Mouse (Mus musculus) forebrain, embryonic 11.5 days (tissue): ENCODE measurements around the gene Cyb561. TPM values are rescaled to one million over a fixed set of nuclear protein-coding genes. Genes with fewer than 3 reads are reported as not detected.

Experiments used
- ATAC-seq: fragments of 200-750 bp; cut with Nextera tagmentation; replicated peaks from 2 replicates; pipeline ENCODE4 v1.8.0; 2017; ENCODE audit warnings: moderate TSS enrichment; ENCODE audit not compliant: low FRiP score
- DNase-seq: peaks from one replicate; pipeline ENCODE4 v3.0.0-alpha.2; 2017; ENCODE audit warnings: low spot score
- H3K27ac ChIP-seq: fragments of 300-500 bp; sonication (generic); 2 replicates; pipeline ENCODE4 v1.5.1; 2014; ENCODE audit warnings: low read depth, low read length
- H3K27me3 ChIP-seq: fragments of 300-500 bp; sonication (generic); 2 replicates; pipeline ENCODE4 v1.6.1; 2014; ENCODE audit warnings: mild to moderate bottlenecking, low read length, mixed read lengths; ENCODE audit not compliant: control insufficient read depth, insufficient read depth
- H3K36me3 ChIP-seq: fragments of 300-500 bp; sonication (generic); 2 replicates; pipeline ENCODE4 v1.6.1; 2014; ENCODE audit warnings: mild to moderate bottlenecking, low read length, moderate library complexity, mixed read lengths; ENCODE audit not compliant: control insufficient read depth, insufficient read depth
- H3K4me1 ChIP-seq: fragments of 300-500 bp; sonication (generic); replicated peaks from 2 replicates; pipeline ENCODE4 v1.6.1; 2014; ENCODE audit warnings: low read length, mixed read lengths; ENCODE audit not compliant: control insufficient read depth, insufficient read depth
- H3K4me2 ChIP-seq: fragments of 300-500 bp; sonication (generic); 2 replicates; pipeline ENCODE4 v1.6.1; 2014; ENCODE audit warnings: low read depth, mild to moderate bottlenecking, low read length, moderate library complexity, mixed read lengths; ENCODE audit not compliant: severe bottlenecking
- H3K4me3 ChIP-seq: fragments of 300-500 bp; sonication (generic); 2 replicates; pipeline ENCODE4 v1.5.1; 2014; ENCODE audit warnings: low read depth, low read length
- H3K9ac ChIP-seq: fragments of 300-500 bp; sonication (generic); 2 replicates; pipeline ENCODE4 v1.6.1; 2014; ENCODE audit warnings: low read length
- H3K9me3 ChIP-seq: fragments of 300-500 bp; sonication (generic); 2 replicates; pipeline ENCODE4 v1.6.1; 2016; ENCODE audit warnings: low read length, mixed read lengths; ENCODE audit not compliant: control insufficient read depth
- WGBS: fragments of 180-500 bp; shearing (Covaris S2); extraction: QIAGEN DNeasy Blood & Tissue Kit; methylation state at CpG from one replicate; pipeline ENCODE4 v1.1.7; 2014; 5-methylcytosine and 5-hydroxymethylcytosine counted together
- polyA plus RNA-seq: library from polyadenylated mRNA; unstranded; fragments of >200 nt; fragmentation: Nextera tagmentation; extraction: Ambion mirVana; gene quantifications from 2 replicates; pipeline ENCODE4 v1.2.1, GENCODE M21; 2014

Cyb561 gene
- polyA plus RNA-seq, 1 experiment from 2014 or later = 11.5 TPM

GRCm38 (mm10) chr11:105922769-105923663 lies 30.1 kb downstream of the Cyb561 start:
- no peaks in the 10 kb centered on the region for H3K36me3 ChIP-seq
- WGBS = 90% methylated on average over 20 of the region's 20 CpGs
- H3K27me3 ChIP-seq = no peaks in the 10 kb centered on the region

DNA sequence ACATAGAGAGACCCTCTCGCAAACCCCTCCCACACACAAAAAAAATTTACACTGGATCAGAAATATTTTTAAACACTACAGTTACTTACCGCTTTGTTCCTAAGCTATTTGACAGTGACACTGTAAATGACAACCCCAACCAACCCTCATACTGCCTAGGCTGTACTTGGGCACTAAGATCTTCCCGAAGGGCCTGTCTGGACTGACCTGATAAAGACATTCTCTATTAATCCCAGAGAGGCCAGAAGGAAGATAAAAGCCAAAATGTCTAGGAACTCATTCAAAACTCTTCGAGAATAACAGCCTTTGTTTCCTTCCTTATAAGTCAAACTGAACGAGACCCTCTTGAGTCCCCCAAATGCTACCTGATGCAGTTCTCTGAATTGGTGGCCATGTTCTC lies 31.9 kb downstream of the Cyb561 start:
- H3K4me2 ChIP-seq = no peak overlapping the region
- H3K27ac ChIP-seq = no peak overlapping the region
- no peaks in the 10 kb centered on the region for H3K27me3 ChIP-seq
- no peaks in the 10 kb centered on the region for H3K9me3 ChIP-seq
- DNase-seq (no peak), ATAC-seq (no peak)
- H3K36me3 ChIP-seq = no peaks in the 10 kb centered on the region
- no peaks in the 10 kb centered on the region for H3K4me1 ChIP-seq
- no peak overlapping the region for H3K4me3 ChIP-seq
- WGBS = 94% methylated on average over 5 of the region's 5 CpGs
- H3K9ac ChIP-seq = no peak overlapping the region

More at GRCm38 (mm10) chr11:105922769-105923663, 30.1 kb downstream of the Cyb561 start:
- H3K9ac ChIP-seq = no peak overlapping the region
- H3K9me3 ChIP-seq = no peaks in the 10 kb centered on the region
- H3K4me2 ChIP-seq = no peak overlapping the region
- H3K27ac ChIP-seq = no peak overlapping the region
- no peaks in the 10 kb centered on the region for H3K4me1 ChIP-seq
- peak; percentile 47 for DNase-seq
- no peak for ATAC-seq
- no peak overlapping the region for H3K4me3 ChIP-seq

GRCm38 (mm10) chr11:105920836-105921235 lies 32.3 kb downstream of the Cyb561 start:
- Histone ChIP-seq H3K9me3 (no peaks in the 10 kb centered on the region), H3K4me1 (no peaks in the 10 kb centered on the region), H3K4me3 (no peak overlapping the region), H3K27me3 (no peaks in the 10 kb centered on the region), H3K9ac (no peak overlapping the region), H3K36me3 (no peaks in the 10 kb centered on the region), H3K27ac (no peak overlapping the region), H3K4me2 (no peak overlapping the region)
- DNase-seq (no peak), ATAC-seq (no peak)
- WGBS = 88% methylated on average over 2 of the region's 2 CpGs

DNA sequence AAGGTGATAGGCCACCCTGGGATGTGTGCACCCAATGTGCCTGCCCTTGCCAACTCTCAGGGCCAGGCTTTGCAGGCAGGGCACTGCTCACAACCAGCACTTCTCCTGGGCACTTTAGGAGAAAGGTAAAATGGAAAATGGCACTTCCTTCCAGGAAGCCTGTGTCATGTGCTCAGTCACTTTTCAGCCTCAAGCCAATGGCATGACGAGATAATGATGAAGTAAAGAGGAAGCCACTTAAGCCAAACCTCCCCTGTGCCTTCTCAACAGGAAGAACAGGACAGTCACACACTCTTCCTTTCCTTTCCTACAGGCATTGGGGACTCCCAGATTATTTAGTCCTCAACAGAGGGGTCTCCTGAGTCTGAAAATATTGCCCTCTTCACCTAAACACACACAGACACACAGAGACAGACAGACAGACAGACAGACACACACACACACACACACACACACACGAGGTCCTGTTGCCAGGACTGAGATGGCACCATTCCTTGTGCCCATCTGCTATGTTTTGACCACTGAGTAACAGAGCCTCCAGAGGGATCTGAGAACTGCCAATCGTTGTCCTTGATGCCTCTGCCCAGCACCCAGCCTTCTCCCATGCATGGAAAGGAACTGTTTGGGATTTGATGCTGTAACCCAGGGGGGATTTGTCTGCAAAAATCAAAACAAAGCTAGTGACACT lies 32.9 kb downstream of the Cyb561 start:
- H3K36me3 ChIP-seq = no peaks in the 10 kb centered on the region
- no peak for ATAC-seq
- no peak overlapping the region for H3K4me2 ChIP-seq
- no peaks in the 10 kb centered on the region for H3K4me1 ChIP-seq
- no peak overlapping the region for H3K9ac ChIP-seq
- no peak overlapping the region for H3K4me3 ChIP-seq
- no peaks in the 10 kb centered on the region for H3K9me3 ChIP-seq
- 82% methylated on average over 3 of the region's 3 CpGs for WGBS
- DNase-seq = no peak
- H3K27me3 ChIP-seq = no peaks in the 10 kb centered on the region
- no peak overlapping the region for H3K27ac ChIP-seq

DNA sequence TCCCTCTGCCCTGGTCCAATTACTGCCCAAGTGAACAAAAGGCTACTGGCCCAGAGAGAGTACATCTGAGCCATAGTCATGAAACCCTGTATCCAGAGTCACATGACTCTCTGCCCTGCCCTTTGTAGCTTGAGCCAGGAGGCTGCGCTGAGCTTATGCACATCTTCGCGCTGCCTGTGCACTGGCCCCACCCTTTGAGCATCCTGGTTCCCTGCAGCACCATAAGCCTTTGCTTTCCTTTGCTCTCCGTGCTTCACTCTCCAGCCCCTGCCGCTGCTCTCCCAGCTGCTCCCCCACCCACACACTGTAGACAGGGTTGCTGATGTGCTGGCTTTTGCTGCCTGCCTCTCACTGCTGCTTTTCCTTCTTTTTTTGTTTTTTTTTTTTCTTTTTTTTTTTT lies 39.6 kb downstream of the Cyb561 start:
- Histone ChIP-seq H3K27me3 (no peaks in the 10 kb centered on the region), H3K9me3 (no peaks in the 10 kb centered on the region), H3K4me2 (no peak overlapping the region), H3K4me3 (no peak overlapping the region), H3K4me1 (no peaks in the 10 kb centered on the region), H3K27ac (no peak overlapping the region), H3K9ac (no peak overlapping the region), H3K36me3 (no peaks in the 10 kb centered on the region)
- ATAC-seq (no peak), DNase-seq (no peak)
- 60% methylated on average over 5 of the region's 5 CpGs for WGBS

DNA sequence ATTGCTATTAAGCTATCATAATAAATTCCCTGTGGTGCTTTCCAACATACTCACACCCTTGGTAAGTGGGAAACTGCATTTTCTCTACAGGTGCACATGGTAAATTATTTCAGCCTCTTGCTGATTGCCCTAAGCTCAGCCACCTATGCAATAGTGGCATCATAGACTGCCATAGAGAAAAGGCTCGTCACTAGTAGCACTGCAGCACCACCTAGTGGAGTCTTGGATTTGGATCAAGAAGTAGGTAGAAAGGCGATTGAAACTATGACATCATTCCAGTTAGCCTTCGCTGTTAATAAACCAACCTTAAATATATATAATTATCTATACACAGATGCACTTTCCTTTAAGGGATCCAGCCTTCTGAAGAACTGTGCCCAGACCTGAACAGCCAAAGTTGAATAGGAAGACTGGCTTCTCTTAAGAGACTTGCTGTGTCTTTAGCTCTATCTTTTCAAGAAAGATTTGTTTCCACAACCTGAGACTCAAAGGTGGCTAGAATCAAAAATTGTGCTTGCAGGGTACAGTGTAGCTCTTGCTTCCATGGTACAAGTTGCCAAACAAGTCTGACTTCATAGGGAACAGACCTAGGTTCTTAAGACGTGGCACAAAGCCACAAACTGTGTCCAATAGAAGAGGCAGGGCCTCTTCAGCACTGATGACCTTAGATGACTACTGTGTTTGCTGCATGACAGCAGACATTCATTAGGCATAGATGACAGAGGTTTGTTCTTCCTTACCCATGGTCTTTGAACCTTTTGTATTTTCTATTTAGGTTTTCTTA lies 41.4 kb downstream of the Cyb561 start:
- Histone ChIP-seq H3K27me3 (no peaks in the 10 kb centered on the region), H3K4me1 (no peaks in the 10 kb centered on the region), H3K9ac (no peak overlapping the region), H3K9me3 (no peaks in the 10 kb centered on the region), H3K36me3 (no peaks in the 10 kb centered on the region), H3K4me2 (no peak overlapping the region), H3K27ac (no peak overlapping the region), H3K4me3 (no peak overlapping the region)
- ATAC-seq = no peak
- WGBS = 35% methylated on average over 4 of the region's 4 CpGs
- peak; percentile 75 for DNase-seq

- Histone ChIP-seq H3K9me3 (no peaks in the 10 kb centered on the region), H3K4me3 (no peak overlapping the region), H3K27ac (no peak overlapping the region), H3K4me2 (no peak overlapping the region), H3K36me3 (no peaks in the 10 kb centered on the region), H3K27me3 (no peaks in the 10 kb centered on the region), H3K4me1 (no peaks in the 10 kb centered on the region), H3K9ac (no peak overlapping the region)
- ATAC-seq = no peak
- no peak for DNase-seq
Measured at GRCm38 (mm10) chr11:105911149-105911548, 42.0 kb downstream of the Cyb561 start.

DNA sequence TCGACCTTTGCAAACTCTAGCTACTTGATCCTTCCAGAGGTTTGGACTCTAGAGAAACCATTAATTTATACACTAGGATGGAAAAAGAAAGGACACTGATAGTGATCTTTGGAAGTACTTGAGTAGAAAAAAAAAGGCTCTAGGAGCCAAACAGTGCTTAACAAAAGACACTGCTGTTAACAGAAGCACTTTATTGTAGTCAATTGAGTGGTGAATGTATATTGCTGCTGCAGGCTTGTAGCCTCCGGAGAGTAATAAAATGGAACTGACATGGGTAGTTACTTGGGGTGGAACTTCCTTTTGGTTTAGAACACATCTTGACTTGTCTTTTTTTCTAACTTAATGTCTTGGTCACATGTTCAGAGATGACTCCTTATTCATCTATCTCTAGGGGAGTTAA lies 43.5 kb downstream of the Cyb561 start:
- Histone ChIP-seq H3K4me2 (no peak overlapping the region), H3K4me3 (no peak overlapping the region), H3K27ac (no peak overlapping the region), H3K9me3 (no peaks in the 10 kb centered on the region), H3K27me3 (no peaks in the 10 kb centered on the region), H3K9ac (no peak overlapping the region), H3K36me3 (no peaks in the 10 kb centered on the region), H3K4me1 (no peaks in the 10 kb centered on the region)
- 72% methylated on average over 2 of the region's 2 CpGs for WGBS
- no peak for DNase-seq
- ATAC-seq = no peak
